Mouse (Mus musculus) myocyte (in vitro differentiated cells): ENCODE results near the gene Zfp697.

Experiments
- E2F4 ChIP-seq: IDR thresholded peaks from one replicate; pipeline ENCODE4 v1.6.1; 2011; ENCODE audit warnings: mild to moderate bottlenecking, control low read depth, moderate library complexity; ENCODE audit not compliant: insufficient read depth
- MAX ChIP-seq: IDR thresholded peaks from one replicate; pipeline ENCODE4 v1.6.1; 2011; ENCODE audit warnings: low read depth, mild to moderate bottlenecking, control low read depth
- MYOD1 ChIP-seq, 3 experiments: IDR thresholded peaks; one replicate each; pipeline ENCODE4 v1.6.1; 2011; ENCODE audit warnings: control low read depth in 2 of 3, low read depth in 2 of 3, mild to moderate bottlenecking in 2 of 3, moderate library complexity in 1 of 3; ENCODE audit not compliant: insufficient read length in 2 of 3, control insufficient read depth in 1 of 3
- MYOG ChIP-seq, 3 experiments: IDR thresholded peaks; one replicate each; pipeline ENCODE4 v1.6.1; 2011; ENCODE audit warnings: control low read depth in 2 of 3, low read depth in 2 of 3, mild to moderate bottlenecking in 2 of 3; ENCODE audit not compliant: insufficient read length in 2 of 3, control insufficient read depth in 1 of 3, insufficient read depth in 1 of 3
- POLR2A ChIP-seq: IDR thresholded peaks from one replicate; pipeline ENCODE4 v1.6.1; 2011; ENCODE audit warnings: low read depth, mild to moderate bottlenecking, control low read depth, moderate library complexity; ENCODE audit not compliant: insufficient read length
- POLR2AphosphoS2 ChIP-seq: IDR thresholded peaks from one replicate; pipeline ENCODE4 v1.6.1; 2011; ENCODE audit warnings: low read depth, control low read depth; ENCODE audit not compliant: insufficient read length
- REST ChIP-seq: IDR thresholded peaks from one replicate; pipeline ENCODE4 v1.6.1; 2011; ENCODE audit warnings: mild to moderate bottlenecking, control low read depth, moderate library complexity; ENCODE audit not compliant: insufficient read depth, insufficient read length
- TCF12 ChIP-seq: IDR thresholded peaks from one replicate; pipeline ENCODE4 v1.6.1; 2011; ENCODE audit warnings: mild to moderate bottlenecking, control low read depth; ENCODE audit not compliant: poor library complexity, insufficient read depth, severe bottlenecking

DNA sequence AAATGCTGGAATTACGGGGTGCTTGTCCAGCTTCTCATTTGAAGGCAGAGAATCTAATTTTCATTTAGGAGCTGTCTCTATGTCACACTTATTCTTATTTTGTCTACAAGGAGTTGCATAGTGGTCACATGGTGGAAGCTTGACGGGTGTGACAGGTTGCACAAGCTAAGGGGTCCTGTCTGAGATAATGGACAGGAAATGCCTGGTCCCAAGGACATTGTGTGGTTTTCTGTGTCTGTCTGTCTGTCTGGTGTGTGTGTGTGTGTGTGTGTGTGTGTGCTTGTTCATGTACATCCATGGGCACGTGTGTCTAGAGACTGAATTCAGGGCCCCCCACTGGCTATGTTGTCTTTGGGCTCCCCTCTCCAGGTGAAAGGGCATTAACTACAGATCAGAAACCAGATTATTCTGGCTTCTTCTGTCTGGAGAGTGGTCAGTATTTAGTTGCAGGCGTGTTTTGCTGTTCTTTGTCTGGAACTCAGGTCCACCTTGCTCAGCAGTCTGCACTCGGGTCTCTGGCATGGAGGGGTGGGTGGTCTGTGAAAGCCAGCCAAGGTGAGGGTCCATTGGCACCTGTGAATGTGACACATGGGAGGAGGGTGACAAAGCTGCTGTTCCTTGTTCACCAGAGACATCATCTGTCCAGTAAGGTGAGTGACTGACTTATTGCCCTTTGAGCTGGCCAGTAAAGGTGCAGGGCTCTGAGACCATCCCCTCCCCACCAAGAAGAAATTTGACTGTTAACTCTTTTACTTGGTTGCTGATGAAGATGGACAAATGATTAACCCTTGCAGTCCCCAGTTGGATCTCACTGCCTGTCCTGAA, 34.4 kb downstream of the Zfp697 start:
- TF ChIP-seq POLR2A = no peak
- TF ChIP-seq MAX = no peak
- no peak for TF ChIP-seq E2F4
- TF ChIP-seq POLR2AphosphoS2 = no peak
- TF ChIP-seq MYOD1 (IDR thresholded peaks at IDR 0.05; ENCODE audit: control insufficient read depth in 1 of 3, insufficient read length in 2 of 3, low read depth in 2 of 3) = no peak
- no peak for TF ChIP-seq REST
- no peak for TF ChIP-seq TCF12
- TF ChIP-seq MYOG (IDR thresholded peaks at IDR 0.05; ENCODE audit: control insufficient read depth in 1 of 3, insufficient read depth in 1 of 3, insufficient read length in 2 of 3, low read depth in 2 of 3) = no peak
